ENCODE assay signal across 25 mouse cellular contexts in the genomic region with DNA sequence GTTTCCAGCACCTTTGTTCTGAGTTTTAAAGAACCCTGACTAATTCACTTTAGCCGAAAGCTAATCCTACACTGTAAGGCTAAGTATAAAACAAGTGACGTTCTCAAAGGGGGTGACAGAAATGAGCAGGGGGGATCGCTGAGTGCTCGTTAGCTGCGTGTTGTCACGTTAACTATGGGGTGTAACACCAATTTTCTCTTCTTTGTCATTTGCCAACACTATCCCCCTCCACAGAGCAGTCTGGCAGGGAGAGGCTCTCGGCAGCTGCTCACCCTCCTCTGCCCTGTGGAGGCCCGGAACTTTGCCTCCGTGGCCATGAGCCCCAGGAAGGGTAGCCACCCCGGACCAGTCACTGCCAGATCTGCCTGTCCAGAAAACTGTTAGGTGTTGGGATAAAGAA. TPM values are rescaled to one million over a fixed set of nuclear protein-coding genes. Genes with fewer than 3 reads are reported as not detected.
A peak's percentile ranks its signal among the peaks of the same experiment; 100 is the strongest.
DNase-seq lines count a peak whose midpoint lies in the region; ATAC-seq lines count a peak whose summit lies in the region.
"Had no signal": no experiment of that assay in that cellular context is flagged by ENCODE, and none has a peak within 500 bp of the region (broad histone marks: within the 10 kb centered on the region; RNA-seq: fewer than 3 reads in every experiment).

No protein-coding gene starts in this region.

- H3K9me3 ChIP-seq in forebrain, embryonic 10.5 days = no peaks in the 10 kb centered on the region
- no peaks in the 10 kb centered on the region for H3K9me3 ChIP-seq in forebrain, embryonic 11.5 days (ENCODE audit: control insufficient read depth, low read length)
- H3K9me3 ChIP-seq in midbrain, embryonic 14.5 days (ENCODE audit: control insufficient read depth, low read length) = no peaks in the 10 kb centered on the region
- no peaks in the 10 kb centered on the region for H3K9me3 ChIP-seq in midbrain, embryonic 16.5 days (replicated peaks; ENCODE audit: control insufficient read depth, low read length, poor library complexity, severe bottlenecking)
- no peaks in the 10 kb centered on the region for H3K9me3 ChIP-seq in forebrain, embryonic 16.5 days (ENCODE audit: control insufficient read depth, low read length)
- H3K9me3 ChIP-seq: embryonic facial prominence, embryonic 13.5 days; G1E; heart, embryonic 15.5 days; hindbrain, embryonic 15.5 days had no signal

- no peak for ATAC-seq in forebrain, embryonic 11.5 days (replicated peaks; ENCODE audit: low FRiP score)
- ATAC-seq in midbrain, embryonic 14.5 days (ENCODE audit: low FRiP score, low TSS enrichment) = no peak
- no peak for ATAC-seq in midbrain, embryonic 16.5 days
- ATAC-seq in forebrain, embryonic 16.5 days = peak; percentile 70
- ATAC-seq: CD4-positive, CD25-positive, alpha-beta regulatory T cell, adult 4 months; intestine, embryonic 16.5 days had no signal

- no peak for DNase-seq in forebrain, embryonic 10.5 days (ENCODE audit: extremely low spot score, low spot score)
- no peak for DNase-seq in forebrain, embryonic 11.5 days (ENCODE audit: low spot score)
- peak; percentile 35 for DNase-seq in midbrain, embryonic 14.5 days
- DNase-seq in cerebellum, postnatal 10 days = no peak
- no peak for DNase-seq in ovary, postnatal 36 days (ENCODE audit: low spot score)
- DNase-seq: adrenal gland, adult 8-10 months; adrenal gland, postnatal 36 days; B cell, adult 2 months; cerebellum, adult 11-12 months; cerebellum, adult 9-10 months; cerebellum, postnatal 36 days; gastrocnemius, postnatal 10 days; heart, adult 2 months; heart, postnatal 14 days had no signal

- H3K9ac ChIP-seq in forebrain, embryonic 11.5 days (ENCODE audit: low read length) = no peak overlapping the region
- H3K9ac ChIP-seq in midbrain, embryonic 14.5 days (replicated peaks; ENCODE audit: low read length) = no peak overlapping the region
- H3K9ac ChIP-seq in midbrain, embryonic 16.5 days (ENCODE audit: low read depth, low read length) = no peak overlapping the region
- H3K9ac ChIP-seq in forebrain, embryonic 16.5 days (replicated peaks; ENCODE audit: low read depth, low read length) = no peak overlapping the region
- H3K9ac ChIP-seq: embryonic facial prominence, embryonic 13.5 days; heart, embryonic 15.5 days; hindbrain, embryonic 15.5 days had no signal

- 23% methylated on average over 10 of the region's 10 CpGs for WGBS in forebrain, embryonic 10.5 days
- WGBS in forebrain, embryonic 11.5 days = 23% methylated on average over 10 of the region's 10 CpGs
- WGBS in midbrain, embryonic 14.5 days = 26% methylated on average over 10 of the region's 10 CpGs
- WGBS in midbrain, embryonic 16.5 days = 20% methylated on average over 10 of the region's 10 CpGs
- 13% methylated on average over 10 of the region's 10 CpGs for WGBS in forebrain, embryonic 16.5 days

- H3K27me3 ChIP-seq in forebrain, embryonic 10.5 days (ENCODE audit: poor library complexity, severe bottlenecking) = peaks cover 84% of the 10 kb centered on the region
- H3K27me3 ChIP-seq in forebrain, embryonic 11.5 days (ENCODE audit: control insufficient read depth, insufficient read depth, low read length) = 0 out of 2 replicates have a peak, but pooled peaks cover 3% of the 10 kb centered on the region
- H3K27me3 ChIP-seq in midbrain, embryonic 14.5 days (ENCODE audit: control insufficient read depth, insufficient read depth, low read length) = peaks cover 22% of the 10 kb centered on the region; the same call in 1 of the 2 replicates
- H3K27me3 ChIP-seq in midbrain, embryonic 16.5 days (ENCODE audit: control insufficient read depth, insufficient read depth, low read depth, low read length) = peaks cover 9% of the 10 kb centered on the region; the same call in 1 of the 2 replicates
- no peaks in the 10 kb centered on the region; the same call in 1 of the 2 replicates for H3K27me3 ChIP-seq in forebrain, embryonic 16.5 days (replicated peaks; ENCODE audit: control insufficient read depth, insufficient read depth, low read length)

- no peak overlapping the region for H3K4me2 ChIP-seq in forebrain, embryonic 11.5 days (ENCODE audit: low read depth, low read length, severe bottlenecking)
- no peak overlapping the region for H3K4me2 ChIP-seq in midbrain, embryonic 14.5 days (ENCODE audit: low read length)
- H3K4me2 ChIP-seq in midbrain, embryonic 16.5 days (ENCODE audit: low read length) = no peak overlapping the region
- H3K4me2 ChIP-seq in forebrain, embryonic 16.5 days (ENCODE audit: low read length) = no peak overlapping the region
- H3K4me2 ChIP-seq: embryonic facial prominence, embryonic 13.5 days; heart, embryonic 11.5 days; heart, embryonic 15.5 days; hindbrain, embryonic 15.5 days had no signal

- no peaks in the 10 kb centered on the region for H3K36me3 ChIP-seq in forebrain, embryonic 10.5 days (replicated peaks)
- no peaks in the 10 kb centered on the region for H3K36me3 ChIP-seq in forebrain, embryonic 11.5 days (ENCODE audit: control insufficient read depth, insufficient read depth, low read length)
- H3K36me3 ChIP-seq in midbrain, embryonic 14.5 days (ENCODE audit: control insufficient read depth, insufficient read depth, low read length) = no peaks in the 10 kb centered on the region
- no peaks in the 10 kb centered on the region for H3K36me3 ChIP-seq in midbrain, embryonic 16.5 days (ENCODE audit: control insufficient read depth, insufficient read depth, low read length)
- H3K36me3 ChIP-seq in forebrain, embryonic 16.5 days (ENCODE audit: control insufficient read depth, insufficient read depth) = no peaks in the 10 kb centered on the region
- H3K36me3 ChIP-seq: embryonic facial prominence, embryonic 13.5 days; G1E; heart, embryonic 15.5 days; hindbrain, embryonic 15.5 days had no signal

- peaks cover 63% of the 10 kb centered on the region for H3K4me1 ChIP-seq in forebrain, embryonic 10.5 days
- peaks cover 2% of the 10 kb centered on the region; the same call in 1 of the 2 replicates for H3K4me1 ChIP-seq in forebrain, embryonic 11.5 days (replicated peaks; ENCODE audit: control insufficient read depth, insufficient read depth, low read length)
- no peaks in the 10 kb centered on the region for H3K4me1 ChIP-seq in midbrain, embryonic 14.5 days (ENCODE audit: control insufficient read depth, insufficient read depth, low read length)
- no peaks in the 10 kb centered on the region; the same call in 1 of the 2 replicates for H3K4me1 ChIP-seq in midbrain, embryonic 16.5 days (ENCODE audit: control insufficient read depth, insufficient read depth, low read length)
- peaks cover 10% of the 10 kb centered on the region; the same call in 1 of the 2 replicates for H3K4me1 ChIP-seq in forebrain, embryonic 16.5 days (replicated peaks; ENCODE audit: control insufficient read depth, insufficient read depth, low read length)
- H3K4me1 ChIP-seq: embryonic facial prominence, embryonic 13.5 days; heart, embryonic 15.5 days; hindbrain, embryonic 15.5 days had no signal

- no peak overlapping the region for H3K4me3 ChIP-seq in forebrain, embryonic 10.5 days
- H3K4me3 ChIP-seq in forebrain, embryonic 11.5 days (ENCODE audit: low read depth, low read length) = no peak overlapping the region
- H3K4me3 ChIP-seq in midbrain, embryonic 14.5 days (replicated peaks; ENCODE audit: low read depth, low read length) = no peak overlapping the region
- no peak overlapping the region for H3K4me3 ChIP-seq in midbrain, embryonic 16.5 days (ENCODE audit: low read depth, low read length)
- no peak overlapping the region for H3K4me3 ChIP-seq in forebrain, embryonic 16.5 days (replicated peaks; ENCODE audit: low read length)
- H3K4me3 ChIP-seq: embryonic facial prominence, embryonic 13.5 days; heart, adult 2 months; heart, embryonic 15.5 days; hindbrain, embryonic 15.5 days had no signal

- 0 out of 2 replicates have a peak overlapping the region, but pooled peaks have one; percentile 25 for H3K27ac ChIP-seq in forebrain, embryonic 10.5 days
- H3K27ac ChIP-seq in forebrain, embryonic 11.5 days (ENCODE audit: low read depth, low read length) = no peak overlapping the region
- no peak overlapping the region for H3K27ac ChIP-seq in midbrain, embryonic 14.5 days (replicated peaks; ENCODE audit: low read depth, low read length)
- no peak overlapping the region for H3K27ac ChIP-seq in midbrain, embryonic 16.5 days (ENCODE audit: low read length)
- H3K27ac ChIP-seq in forebrain, embryonic 16.5 days (ENCODE audit: low read length) = no peak overlapping the region
- H3K27ac ChIP-seq: embryonic facial prominence, embryonic 13.5 days; heart, adult 2 months; heart, embryonic 15.5 days; hindbrain, embryonic 15.5 days had no signal

RNA-seq across cellular contexts. Expression of gene Spaca7, which starts 7.3 kb away (rescaled TPM):
- polyA plus RNA-seq in forebrain, embryonic 10.5 days (2016; fragmentation: Nextera tagmentation; extraction: Ambion mirVana) = not detected in 2 replicates
- not detected in 2 replicates for polyA plus RNA-seq in forebrain, embryonic 11.5 days (2014; fragmentation: Nextera tagmentation; extraction: Ambion mirVana)
- polyA plus RNA-seq in midbrain, embryonic 14.5 days (2014; fragmentation: Nextera tagmentation; extraction: Ambion mirVana) = not detected in 2 replicates
- not detected in 2 replicates for polyA plus RNA-seq in midbrain, embryonic 16.5 days (2015; fragmentation: Nextera tagmentation; extraction: Ambion mirVana)
- not detected in 2 replicates for polyA plus RNA-seq in forebrain, embryonic 16.5 days (2015; fragmentation: Nextera tagmentation; extraction: Ambion mirVana)
- polyA plus RNA-seq: CD4-positive, CD25-positive, alpha-beta regulatory T cell, adult 4 months; embryonic facial prominence, embryonic 13.5 days; frontal cortex, adult 2 months; G1E; heart, adult 2 months; heart, embryonic 11.5 days; heart, embryonic 15.5 days; hindbrain, embryonic 11.5 days; hindbrain, embryonic 15.5 days; intestine, embryonic 16.5 days had no signal
